Mouse (Mus musculus): ENCODE results near the gene Maml3.

The Maml3 gene

GRCm38 (mm10) chr3:52009321-52009720 is 95.6 kb downstream of the Maml3 start:
- DNase-seq (ENCODE audit: extremely low read depth, insufficient read length, low spot score): no peak

GRCm38 (mm10) chr3:52007602-52008252 is 97.1 kb downstream of the Maml3 start:
- no peak for DNase-seq (ENCODE audit: extremely low read depth, insufficient read length, low spot score)

GRCm38 (mm10) chr3:52006721-52007330 is 98.0 kb downstream of the Maml3 start:
- DNase-seq (ENCODE audit: extremely low read depth, insufficient read length, low spot score): no peak

DNA sequence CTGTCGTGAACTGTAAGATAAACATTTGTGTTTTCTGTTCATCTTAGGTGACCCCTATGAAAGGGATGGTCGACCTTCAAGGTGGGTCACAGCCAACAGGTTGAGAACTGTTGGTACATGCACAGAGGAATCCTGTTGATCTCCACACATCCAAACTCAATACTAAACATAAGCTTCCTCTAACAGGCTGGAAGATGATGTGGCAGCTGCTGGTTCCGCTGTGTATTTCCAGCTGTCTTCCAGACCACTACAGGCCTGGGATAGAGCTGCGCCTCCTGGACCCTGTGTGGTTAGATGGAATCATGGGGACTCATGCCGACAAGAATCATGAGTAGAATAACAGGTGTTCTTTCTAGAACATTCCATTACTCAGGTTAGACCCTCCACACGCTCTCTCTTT is 101.2 kb downstream of the Maml3 start:
- no peak for DNase-seq (ENCODE audit: extremely low read depth, insufficient read length, low spot score)

DNA sequence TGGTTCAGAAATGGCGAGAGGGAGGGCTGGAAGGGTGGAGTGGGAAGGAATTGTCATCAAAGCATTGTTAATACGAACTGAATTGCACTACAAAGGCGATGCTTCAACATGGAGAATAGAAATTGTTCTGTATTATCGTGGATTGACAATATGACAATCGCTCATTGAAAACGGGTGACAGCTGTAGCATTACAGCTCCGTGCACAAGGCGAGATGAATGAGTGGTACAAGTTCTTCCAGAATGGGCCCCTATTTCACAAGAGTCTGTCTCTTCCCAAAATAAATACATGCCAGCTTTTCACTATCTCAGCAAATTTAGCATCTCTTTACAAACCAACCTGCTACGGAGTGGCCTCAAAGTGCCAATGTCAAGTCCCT is 103.4 kb downstream of the Maml3 start:
- DNase-seq (ENCODE audit: extremely low read depth, insufficient read length, low spot score): no peak

- no peak for DNase-seq (ENCODE audit: extremely low read depth, insufficient read length, low spot score)
Observed at GRCm38 (mm10) chr3:52000871-52001517, 103.9 kb downstream of the Maml3 start.

- DNase-seq (ENCODE audit: extremely low read depth, insufficient read length, low spot score): no peak
Observed at GRCm38 (mm10) chr3:51999671-52000437, 105.0 kb downstream of the Maml3 start.

DNA sequence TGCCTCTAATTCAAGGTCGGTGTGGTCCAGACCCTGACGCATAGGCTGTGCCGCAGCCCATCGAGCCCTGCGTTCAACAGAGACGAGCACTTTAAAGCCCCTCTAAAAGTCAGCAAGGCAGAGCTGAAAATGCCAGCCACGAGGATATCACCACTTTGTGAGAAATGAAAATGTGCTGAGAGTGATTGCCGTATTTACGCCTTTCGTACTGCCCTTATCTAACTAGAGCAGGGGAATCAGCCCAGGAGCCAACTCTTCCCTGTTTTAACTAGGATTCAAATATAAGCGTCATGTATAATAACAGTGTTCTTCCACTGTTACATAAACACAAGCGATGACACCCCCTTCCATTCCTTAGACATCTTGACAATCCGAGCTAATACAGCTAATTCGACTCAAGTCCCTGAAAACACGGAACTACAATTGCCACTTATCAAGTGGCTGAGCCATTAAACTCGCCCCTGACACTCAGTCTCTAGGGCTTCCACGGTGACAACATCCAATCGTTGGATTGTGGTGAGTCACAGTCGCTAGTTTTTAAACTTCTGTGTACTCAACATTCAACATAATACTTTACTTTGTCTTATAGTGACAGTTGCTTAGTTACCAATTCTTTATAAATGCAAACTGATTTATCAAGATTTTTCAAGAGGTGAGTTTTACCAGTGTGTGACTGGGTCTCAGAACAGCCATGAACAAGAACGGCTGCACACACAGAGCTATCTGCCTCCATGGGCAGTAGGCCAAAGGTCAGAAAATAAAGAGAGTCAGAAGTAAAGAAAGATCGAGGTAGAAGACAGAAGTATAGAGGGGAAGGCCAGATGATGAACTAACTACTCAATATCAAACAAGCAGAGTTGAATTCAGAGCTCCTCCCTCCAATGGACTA is 106.1 kb downstream of the Maml3 start:
- DNase-seq (ENCODE audit: extremely low read depth, insufficient read length, low spot score): no peak

GRCm38 (mm10) chr3:51997616-51998015 is 107.3 kb downstream of the Maml3 start:
- no peak for DNase-seq (ENCODE audit: extremely low read depth, insufficient read length, low spot score)

DNA sequence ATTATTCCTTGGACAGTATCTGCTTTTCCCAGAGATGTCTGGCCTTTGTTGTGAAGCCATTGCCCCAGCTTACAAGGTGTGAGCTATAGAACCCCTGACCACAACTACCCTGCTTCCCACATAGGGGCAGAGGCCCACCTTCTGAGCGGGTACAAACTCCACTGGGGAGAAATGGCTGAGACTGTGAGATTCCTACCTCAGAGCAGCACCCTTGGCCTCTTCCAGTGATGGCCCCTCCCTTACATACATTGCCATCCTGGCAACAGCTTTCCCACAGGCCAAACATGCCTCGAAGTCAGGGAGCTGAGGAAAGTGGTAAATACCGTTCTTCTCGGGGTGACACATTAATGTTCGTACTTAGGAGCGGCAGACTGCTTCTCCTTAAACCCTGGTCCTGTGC is 118.4 kb downstream of the Maml3 start:
- DNase-seq (ENCODE audit: extremely low read depth, insufficient read length, low spot score): no peak

- no peak for DNase-seq (ENCODE audit: extremely low read depth, insufficient read length, low spot score)
Observed at GRCm38 (mm10) chr3:51981496-51981895, 123.4 kb downstream of the Maml3 start.

GRCm38 (mm10) chr3:51977654-51978352 is 127.1 kb downstream of the Maml3 start:
- no peak for DNase-seq (ENCODE audit: extremely low read depth, insufficient read length, low spot score)

GRCm38 (mm10) chr3:51974601-51975000 is 130.3 kb downstream of the Maml3 start:
- DNase-seq (ENCODE audit: extremely low read depth, insufficient read length, low spot score): no peak

GRCm38 (mm10) chr3:51974153-51974552 is 130.7 kb downstream of the Maml3 start:
- DNase-seq (ENCODE audit: extremely low read depth, insufficient read length, low spot score): no peak

DNA sequence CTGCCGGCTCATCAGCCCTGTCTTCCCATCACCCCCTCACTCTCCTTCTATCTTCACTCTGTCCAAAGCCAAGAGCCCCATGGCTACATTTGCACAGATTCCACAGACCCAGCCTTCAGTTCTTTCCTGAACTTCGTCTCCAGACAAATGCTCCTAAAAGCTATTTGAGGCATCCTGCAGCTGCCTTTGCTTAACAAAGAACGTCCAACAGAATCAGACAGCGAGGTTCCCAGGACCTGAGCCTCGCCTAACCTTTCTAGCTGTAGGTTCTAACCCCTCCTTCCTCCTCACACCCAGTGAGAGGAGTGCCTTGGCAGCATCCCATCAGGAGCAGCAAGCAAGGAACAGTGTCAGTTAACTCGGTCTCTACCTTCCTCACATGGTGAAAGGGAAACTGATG is 132.3 kb downstream of the Maml3 start:
- no peak for DNase-seq (ENCODE audit: extremely low read depth, insufficient read length, low spot score)

DNA sequence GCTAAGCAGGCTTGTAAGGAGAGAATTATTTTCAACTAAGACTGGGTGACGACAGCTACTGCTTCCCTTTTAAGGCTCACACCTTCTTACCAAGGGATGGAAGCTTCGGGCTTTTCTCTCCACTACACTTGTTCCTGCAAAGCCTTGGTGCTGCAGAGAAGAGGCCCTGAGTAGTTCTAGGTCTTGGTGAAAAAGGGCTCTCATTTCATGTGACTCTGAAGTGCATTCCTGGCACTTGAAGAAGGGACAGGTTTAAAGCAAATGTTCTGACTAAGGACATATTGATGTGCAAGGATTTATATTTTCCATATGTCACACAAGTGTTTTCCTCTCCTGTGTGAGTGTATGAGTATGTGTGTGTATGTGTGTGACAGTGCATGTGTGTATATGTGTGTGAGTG is 134.4 kb downstream of the Maml3 start:
- DNase-seq (ENCODE audit: extremely low read depth, insufficient read length, low spot score): no peak

- DNase-seq (ENCODE audit: extremely low read depth, insufficient read length, low spot score): no peak
Observed at GRCm38 (mm10) chr3:51969451-51969850, 135.4 kb downstream of the Maml3 start.

DNA sequence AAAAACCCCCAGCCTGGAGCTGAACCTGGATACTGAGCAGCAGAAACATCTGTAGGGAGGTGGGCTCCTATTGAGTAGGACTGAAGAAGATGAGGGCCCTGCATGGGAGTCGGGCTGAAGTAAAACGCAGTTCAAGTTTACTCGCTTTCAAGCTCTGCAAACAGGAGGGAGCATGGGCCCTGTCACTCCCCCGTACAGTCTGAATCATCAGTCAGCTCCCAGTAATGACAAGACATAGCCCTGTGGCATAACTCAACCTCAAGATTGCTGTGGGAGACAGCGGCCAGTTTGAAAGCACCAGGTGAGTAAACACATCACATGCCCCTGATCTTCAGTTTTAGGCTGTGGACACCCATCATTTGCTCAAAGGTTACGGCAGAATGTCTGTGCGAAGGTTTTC is 139.0 kb downstream of the Maml3 start:
- no peak for DNase-seq (ENCODE audit: extremely low read depth, insufficient read length, low spot score)

DNA sequence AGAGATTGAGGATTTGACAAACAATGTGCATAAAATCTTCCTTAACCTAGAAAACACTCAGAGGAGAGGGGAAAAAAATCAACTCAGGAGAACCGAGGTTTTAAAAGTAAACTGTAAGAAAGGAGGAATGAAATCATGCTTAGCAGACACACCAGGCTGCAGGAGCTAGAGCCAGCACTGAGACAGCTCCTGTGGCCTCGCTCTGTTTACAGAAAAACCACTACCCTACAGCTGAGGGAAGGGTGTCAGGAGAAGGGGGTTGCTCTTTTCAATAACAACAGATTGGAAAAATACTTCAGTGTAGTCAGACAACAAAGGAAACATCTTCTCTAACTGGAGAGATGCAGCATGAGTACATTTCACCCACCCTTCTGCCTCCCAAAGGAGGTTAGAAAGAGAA is 139.4 kb downstream of the Maml3 start:
- DNase-seq (ENCODE audit: extremely low read depth, insufficient read length, low spot score): no peak

GRCm38 (mm10) chr3:51965008-51965407 is 139.9 kb downstream of the Maml3 start:
- DNase-seq (ENCODE audit: extremely low read depth, insufficient read length, low spot score): no peak
